Mouse (Mus musculus) hindbrain, embryonic 16.5 days (tissue): Measurements from ENCODE around the gene Rbm47. TPM values are rescaled to one million over a fixed set of nuclear protein-coding genes. Genes with fewer than 3 reads are reported as not detected.

ENCODE experiments used
- ATAC-seq: fragments of 200-750 bp; cut with Nextera tagmentation; 2 replicates; pipeline ENCODE4 v1.8.0; 2017; ENCODE audit warnings: moderate TSS enrichment, moderate library complexity
- H3K27ac ChIP-seq: fragments of 300-500 bp; sonication (generic); 2 replicates; pipeline ENCODE4 v1.5.1; 2014; ENCODE audit warnings: low read depth, mild to moderate bottlenecking, control low read depth, low read length, moderate library complexity
- H3K27me3 ChIP-seq: fragments of 300-500 bp; sonication (generic); replicated peaks from 2 replicates; pipeline ENCODE4 v1.6.1; 2014; ENCODE audit warnings: low read length; ENCODE audit not compliant: control insufficient read depth, insufficient read depth
- H3K36me3 ChIP-seq: fragments of 300-500 bp; sonication (generic); 2 replicates; pipeline ENCODE4 v1.6.1; 2014; ENCODE audit warnings: mild to moderate bottlenecking, low read length, moderate library complexity, mixed read lengths; ENCODE audit not compliant: control insufficient read depth, insufficient read depth
- H3K4me1 ChIP-seq: fragments of 300-500 bp; sonication (generic); 2 replicates; pipeline ENCODE4 v1.6.1; 2014; ENCODE audit warnings: low read depth, low read length; ENCODE audit not compliant: control insufficient read depth, insufficient read depth
- H3K4me2 ChIP-seq: fragments of 300-500 bp; sonication (generic); 2 replicates; pipeline ENCODE4 v1.6.1; 2014; ENCODE audit warnings: mild to moderate bottlenecking, low read length, control low read depth, moderate library complexity
- H3K4me3 ChIP-seq: fragments of 300-500 bp; sonication (generic); 2 replicates; pipeline ENCODE4 v1.5.1; 2014; ENCODE audit warnings: mild to moderate bottlenecking, low read length, control low read depth, moderate library complexity
- H3K9ac ChIP-seq: fragments of 300-500 bp; sonication (generic); 2 replicates; pipeline ENCODE4 v1.6.1; 2014; ENCODE audit warnings: low read depth, mild to moderate bottlenecking, control low read depth, low read length, moderate library complexity
- H3K9me3 ChIP-seq: fragments of 300-500 bp; sonication (generic); 2 replicates; pipeline ENCODE4 v1.6.1; 2014; ENCODE audit warnings: mild to moderate bottlenecking, low read length, moderate library complexity; ENCODE audit not compliant: control insufficient read depth
- WGBS: fragments of 180-500 bp; shearing (Covaris S2); extraction: QIAGEN DNeasy Blood & Tissue Kit; methylation state at CpG from one replicate; pipeline ENCODE4 v1.1.7; 2014; 5-methylcytosine and 5-hydroxymethylcytosine counted together
- polyA plus RNA-seq: library from polyadenylated mRNA; unstranded; fragments of >200 nt; fragmentation: Nextera tagmentation; extraction: Ambion mirVana; gene quantifications from 2 replicates; pipeline ENCODE4 v1.2.1, GENCODE M21; 2015

The Rbm47 gene
- polyA plus RNA-seq, 1 experiment from 2014 or later: 6.7 TPM

GRCm38 (mm10) chr5:66037066-66037465 lies 135.9 kb downstream of the Rbm47 start:
- 65% methylated on average over 6 of the region's 6 CpGs for WGBS
- no peak for ATAC-seq
- Histone ChIP-seq H3K4me2 (no peak overlapping the region), H3K27me3 (no peaks in the 10 kb centered on the region), H3K9me3 (no peaks in the 10 kb centered on the region), H3K27ac (no peak overlapping the region), H3K4me3 (no peak overlapping the region), H3K9ac (no peak overlapping the region), H3K4me1 (peaks cover 12% of the 10 kb centered on the region), H3K36me3 (no peaks in the 10 kb centered on the region)

DNA sequence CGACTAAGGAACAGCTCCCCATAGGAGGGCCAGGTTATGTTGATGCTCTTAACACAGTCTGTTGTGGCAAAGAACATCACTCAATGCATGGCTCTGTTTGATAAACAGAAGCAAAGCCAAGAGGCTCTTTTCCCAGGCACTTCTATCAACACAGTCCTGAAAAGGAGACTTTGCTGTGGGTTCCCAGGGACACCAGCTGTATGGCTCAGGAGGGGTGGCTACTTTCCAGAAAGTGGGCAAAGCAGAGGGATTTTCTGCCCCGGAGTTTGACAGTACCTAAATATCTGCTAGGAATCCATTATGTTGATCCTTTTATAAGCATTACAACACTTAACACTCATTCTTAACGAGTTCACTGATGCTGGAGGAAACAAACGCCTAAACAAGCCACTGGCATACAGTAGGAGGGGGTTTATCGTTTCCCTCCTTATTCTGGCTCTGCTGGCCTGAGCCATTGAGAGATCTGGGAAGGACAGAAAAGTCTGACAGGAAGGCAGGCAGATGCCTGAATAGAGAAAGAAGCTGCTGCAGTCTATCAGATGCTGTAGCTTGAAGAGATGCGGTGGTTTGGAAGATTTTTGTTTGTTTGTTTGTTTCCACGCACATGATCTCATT lies 136.4 kb downstream of the Rbm47 start:
- H3K36me3 ChIP-seq: no peaks in the 10 kb centered on the region
- H3K27ac ChIP-seq: 0 out of 2 replicates have a peak overlapping the region, but pooled peaks have one; percentile 51
- H3K9ac ChIP-seq: 0 out of 2 replicates have a peak overlapping the region, but pooled peaks have one; percentile 14
- no peak overlapping the region for H3K4me2 ChIP-seq
- 31% methylated on average over 7 of the region's 7 CpGs for WGBS
- H3K4me1 ChIP-seq: peaks cover 12% of the 10 kb centered on the region
- no peak overlapping the region for H3K4me3 ChIP-seq
- no peaks in the 10 kb centered on the region for H3K27me3 ChIP-seq
- ATAC-seq: peak; percentile 54; the same call in 1 of the 2 replicates
- no peaks in the 10 kb centered on the region for H3K9me3 ChIP-seq

GRCm38 (mm10) chr5:66034375-66035195 lies 138.3 kb downstream of the Rbm47 start:
- Histone ChIP-seq H3K36me3 (no peaks in the 10 kb centered on the region), H3K27me3 (no peaks in the 10 kb centered on the region), H3K4me2 (no peak overlapping the region), H3K27ac (no peak overlapping the region), H3K4me1 (peaks cover 12% of the 10 kb centered on the region), H3K9me3 (no peaks in the 10 kb centered on the region), H3K9ac (no peak overlapping the region), H3K4me3 (no peak overlapping the region)
- WGBS: 59% methylated on average over 14 of the region's 14 CpGs
- ATAC-seq: no peak

DNA sequence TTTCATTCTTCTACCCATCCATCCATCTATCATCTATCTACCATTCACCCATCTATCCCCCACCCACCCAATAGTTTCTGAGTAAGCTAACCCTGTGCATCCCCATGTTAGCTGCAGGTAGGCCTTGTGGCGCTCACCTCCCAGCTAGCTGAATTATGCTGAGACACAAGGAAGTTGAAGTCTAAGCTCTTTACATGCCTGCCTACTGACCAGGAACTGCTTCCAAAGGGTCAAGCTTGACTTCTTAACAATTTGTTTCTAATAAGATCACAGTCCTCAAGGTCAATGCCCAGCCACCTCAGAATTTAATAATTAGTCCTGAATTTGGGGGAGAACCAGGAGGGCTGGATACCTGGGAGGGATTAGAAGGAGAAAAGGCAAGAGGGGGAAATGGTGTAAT lies 140.1 kb downstream of the Rbm47 start:
- ATAC-seq: no peak
- Histone ChIP-seq H3K4me3 (no peak overlapping the region), H3K9ac (no peak overlapping the region), H3K4me1 (peaks cover 12% of the 10 kb centered on the region), H3K4me2 (no peak overlapping the region), H3K27me3 (no peaks in the 10 kb centered on the region), H3K27ac (no peak overlapping the region), H3K9me3 (no peaks in the 10 kb centered on the region), H3K36me3 (no peaks in the 10 kb centered on the region)
- WGBS: 100% methylated on average over 1 of the region's 1 CpGs

DNA sequence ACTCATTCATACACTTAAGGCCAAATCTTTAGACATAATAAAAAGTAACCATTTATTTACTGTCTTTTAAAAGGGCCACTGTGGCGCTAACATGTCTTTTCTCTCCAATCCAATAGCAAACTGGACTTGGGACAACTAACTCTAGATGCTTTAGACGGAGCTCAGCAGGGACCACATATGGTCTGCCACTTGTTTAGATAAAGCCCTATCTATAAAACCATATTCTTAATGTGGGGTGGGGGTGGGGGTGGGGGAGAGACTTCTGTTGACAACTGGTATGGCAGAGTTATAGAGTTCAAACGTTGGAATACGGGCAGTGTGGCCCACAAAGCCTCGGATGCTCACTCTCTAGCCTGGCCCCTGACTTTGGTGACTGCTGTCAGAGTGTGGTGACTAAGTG lies 141.2 kb downstream of the Rbm47 start:
- Histone ChIP-seq H3K36me3 (no peaks in the 10 kb centered on the region), H3K27me3 (no peaks in the 10 kb centered on the region), H3K9ac (no peak overlapping the region), H3K4me3 (no peak overlapping the region), H3K4me1 (peaks cover 8% of the 10 kb centered on the region), H3K4me2 (no peak overlapping the region), H3K9me3 (peaks cover 4% of the 10 kb centered on the region), H3K27ac (no peak overlapping the region)
- no peak for ATAC-seq
- 84% methylated on average over 5 of the region's 5 CpGs for WGBS

DNA sequence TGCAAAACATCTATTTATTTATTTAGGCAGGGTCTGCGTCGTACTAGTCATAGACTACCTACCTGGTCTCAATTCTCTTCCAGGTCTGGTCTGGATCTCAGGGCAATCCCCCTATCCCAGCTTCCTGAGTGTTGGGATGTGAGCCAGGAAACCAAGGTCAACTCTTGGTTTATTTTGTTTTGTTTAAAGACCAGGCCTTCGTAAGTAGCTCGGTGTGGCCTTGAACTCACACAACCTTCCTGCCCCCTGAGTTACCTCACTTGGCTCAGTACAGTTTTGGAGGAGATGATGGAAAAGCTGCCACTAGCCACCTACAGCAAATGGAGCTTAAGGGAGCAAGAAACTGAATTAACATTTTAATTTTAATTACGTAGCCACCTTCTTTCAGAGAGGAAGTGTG lies 144.7 kb downstream of the Rbm47 start:
- Histone ChIP-seq H3K27ac (no peak overlapping the region), H3K9ac (no peak overlapping the region), H3K36me3 (no peaks in the 10 kb centered on the region), H3K4me2 (no peak overlapping the region), H3K4me1 (no peaks in the 10 kb centered on the region), H3K9me3 (peaks cover 14% of the 10 kb centered on the region), H3K4me3 (no peak overlapping the region), H3K27me3 (no peaks in the 10 kb centered on the region)
- ATAC-seq: no peak
- 85% methylated on average over 5 of the region's 5 CpGs for WGBS

DNA sequence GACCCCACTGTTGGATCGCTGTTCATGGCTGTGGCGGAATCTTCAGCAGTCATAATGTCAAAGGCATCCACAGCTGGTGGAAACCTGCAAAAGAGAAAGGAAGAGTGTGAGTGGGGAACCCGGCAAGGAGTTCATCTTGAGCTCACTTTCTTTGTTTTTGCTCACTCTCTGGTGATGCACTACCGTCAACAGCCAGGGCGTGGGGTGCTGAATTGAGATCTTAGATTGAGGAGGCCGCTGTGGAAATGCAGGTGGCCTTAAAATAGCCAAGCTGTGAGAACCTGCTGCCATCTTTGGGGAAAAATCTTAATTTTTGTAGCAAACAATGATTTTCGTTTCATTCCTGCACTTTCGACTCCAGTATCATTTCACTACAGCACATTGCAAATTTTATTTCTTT lies 145.7 kb downstream of the Rbm47 start:
- H3K27me3 ChIP-seq: no peaks in the 10 kb centered on the region
- H3K36me3 ChIP-seq: no peaks in the 10 kb centered on the region
- H3K4me2 ChIP-seq: no peak overlapping the region
- H3K4me1 ChIP-seq: no peaks in the 10 kb centered on the region
- no peak overlapping the region for H3K4me3 ChIP-seq
- no peak for ATAC-seq
- H3K9me3 ChIP-seq: peaks cover 14% of the 10 kb centered on the region
- no peak overlapping the region for H3K27ac ChIP-seq
- no peak overlapping the region for H3K9ac ChIP-seq
- 96% methylated on average over 8 of the region's 8 CpGs for WGBS

GRCm38 (mm10) chr5:66026796-66027195 lies 146.1 kb downstream of the Rbm47 start:
- H3K4me1 ChIP-seq: no peaks in the 10 kb centered on the region
- H3K4me3 ChIP-seq: no peak overlapping the region
- ATAC-seq: no peak
- H3K36me3 ChIP-seq: no peaks in the 10 kb centered on the region
- H3K4me2 ChIP-seq: no peak overlapping the region
- 96% methylated on average over 31 of the region's 31 CpGs for WGBS
- no peak overlapping the region for H3K9ac ChIP-seq
- H3K27me3 ChIP-seq: no peaks in the 10 kb centered on the region
- H3K9me3 ChIP-seq: peaks cover 14% of the 10 kb centered on the region
- no peak overlapping the region for H3K27ac ChIP-seq

- Histone ChIP-seq H3K4me1 (no peaks in the 10 kb centered on the region), H3K27ac (no peak overlapping the region), H3K36me3 (no peaks in the 10 kb centered on the region), H3K4me3 (no peak overlapping the region), H3K9ac (no peak overlapping the region), H3K9me3 (no peaks in the 10 kb centered on the region), H3K4me2 (no peak overlapping the region), H3K27me3 (no peaks in the 10 kb centered on the region)
- WGBS: 90% methylated on average over 2 of the region's 2 CpGs
- no peak for ATAC-seq
Observed at GRCm38 (mm10) chr5:66015449-66015961, 157.4 kb downstream of the Rbm47 start.
